Mouse (Mus musculus): ENCODE measurements around the gene Ptpdc1. TPM values are rescaled to one million over a fixed set of nuclear protein-coding genes. Genes with fewer than 3 reads are reported as not detected.
A peak's percentile ranks its signal among the peaks of the same experiment; 100 is the strongest.

Ptpdc1 gene
- polyA plus RNA-seq, 2 experiments from 2014 or later = 0.22 to 0.50 TPM

- no peak for ATAC-seq
These were observed 42.6 kb downstream of the Ptpdc1 start for GRCm38 (mm10) chr13:48582688-48583379.

- no peak for ATAC-seq
These were observed 46.8 kb downstream of the Ptpdc1 start for GRCm38 (mm10) chr13:48578616-48579015.

GRCm38 (mm10) chr13:48577836-48578235, 47.6 kb downstream of the Ptpdc1 start:
- no peak for ATAC-seq

- ATAC-seq = no peak
These were observed 48.5 kb downstream of the Ptpdc1 start for GRCm38 (mm10) chr13:48577007-48577406.

GRCm38 (mm10) chr13:48574718-48575117, 50.7 kb downstream of the Ptpdc1 start:
- ATAC-seq = no peak

GRCm38 (mm10) chr13:48573525-48574355, 51.7 kb downstream of the Ptpdc1 start:
- ATAC-seq = no peak

- ATAC-seq = peak; percentile 96
These were observed 53.3 kb downstream of the Ptpdc1 start for GRCm38 (mm10) chr13:48572127-48572526.

GRCm38 (mm10) chr13:48571298-48571697, 54.2 kb downstream of the Ptpdc1 start:
- ATAC-seq = no peak

- no peak for ATAC-seq
These were observed 55.8 kb downstream of the Ptpdc1 start for GRCm38 (mm10) chr13:48569576-48570132.

GRCm38 (mm10) chr13:48567646-48568045, 57.8 kb downstream of the Ptpdc1 start:
- no peak for ATAC-seq

- ATAC-seq = no peak
These were observed 59.1 kb downstream of the Ptpdc1 start for GRCm38 (mm10) chr13:48566116-48566935.

GRCm38 (mm10) chr13:48564881-48565600, 60.4 kb downstream of the Ptpdc1 start:
- no peak for ATAC-seq

- no peak for ATAC-seq
These were observed 63.1 kb downstream of the Ptpdc1 start for GRCm38 (mm10) chr13:48562336-48562735.

GRCm38 (mm10) chr13:48561481-48561880, 64.0 kb downstream of the Ptpdc1 start:
- no peak for ATAC-seq

GRCm38 (mm10) chr13:48555976-48556375, 69.5 kb downstream of the Ptpdc1 start:
- ATAC-seq = no peak

GRCm38 (mm10) chr13:48554552-48554951, 70.9 kb downstream of the Ptpdc1 start:
- ATAC-seq = no peak

- ATAC-seq = no peak
These were observed 72.0 kb downstream of the Ptpdc1 start for GRCm38 (mm10) chr13:48553511-48553910.

- ATAC-seq = no peak
These were observed 73.0 kb downstream of the Ptpdc1 start for GRCm38 (mm10) chr13:48552181-48553090.

- ATAC-seq = no peak
These were observed 77.2 kb downstream of the Ptpdc1 start for GRCm38 (mm10) chr13:48548296-48548695.

GRCm38 (mm10) chr13:48547623-48548022, 77.8 kb downstream of the Ptpdc1 start:
- no peak for ATAC-seq

All from activated CD4-positive, CD25-positive, alpha-beta regulatory T cell, adult 4 months (primary cell).